Mouse (Mus musculus): ENCODE measurements at regions not wholly inside any gene's neighbourhood (a gene's known extent, or its start where the extent isn't known, plus 50 kb on each side); places are given as distances from the start of the nearest gene placed in this dataset.

DNA sequence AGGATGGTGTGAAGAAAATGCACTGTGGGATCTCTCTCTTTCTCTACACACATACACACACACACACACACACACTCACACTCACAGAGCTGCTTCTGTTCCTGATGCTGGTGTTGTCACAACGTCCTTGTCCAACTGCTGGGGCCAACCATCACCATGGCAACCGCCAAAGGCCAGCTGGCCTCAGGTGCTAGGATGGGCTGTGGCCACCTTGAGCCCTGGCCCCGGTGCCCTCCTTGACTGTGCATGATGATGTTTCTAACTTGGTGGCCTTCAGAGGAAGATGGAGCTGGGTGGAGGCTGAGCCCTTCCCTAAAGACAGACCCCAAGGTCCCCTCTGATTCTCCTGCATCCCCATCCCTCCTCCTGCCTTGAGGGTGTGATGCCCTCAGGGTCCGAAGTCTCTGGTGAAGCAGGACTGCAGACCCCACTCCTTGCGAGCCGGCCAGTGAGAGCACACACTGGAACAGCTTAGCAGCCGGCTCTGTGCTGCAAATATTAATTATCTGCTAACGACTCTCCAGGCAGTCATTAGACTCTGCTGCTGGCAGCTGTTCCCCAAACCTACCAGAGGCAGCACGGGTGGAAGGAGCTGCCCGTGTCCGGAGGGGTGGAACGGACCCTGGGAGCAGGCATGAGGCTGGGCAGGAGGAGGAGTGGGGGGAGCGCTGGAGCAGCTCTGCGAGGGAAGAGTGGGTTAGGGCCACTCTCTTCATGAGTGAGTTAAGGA is 154.8 kb downstream of the Rbm19 start:
- TF ChIP-seq CTCF (IDR thresholded peaks at IDR 0.05; ENCODE audit: insufficient read depth, low read length) (no peak), POLR2A (IDR thresholded peaks at IDR 0.05; ENCODE audit: borderline replicate concordance, extremely low read depth, low read depth, low read length) (no peak)
